Mouse (Mus musculus) R1 (cell line): ENCODE results near the gene Tbx6.

Source experiments
- DNase-seq: peaks from one replicate; pipeline ENCODE4 v3.0.0-alpha.2; 2018; ENCODE audit warnings: low read depth, low spot score

Tbx6 gene

DNA sequence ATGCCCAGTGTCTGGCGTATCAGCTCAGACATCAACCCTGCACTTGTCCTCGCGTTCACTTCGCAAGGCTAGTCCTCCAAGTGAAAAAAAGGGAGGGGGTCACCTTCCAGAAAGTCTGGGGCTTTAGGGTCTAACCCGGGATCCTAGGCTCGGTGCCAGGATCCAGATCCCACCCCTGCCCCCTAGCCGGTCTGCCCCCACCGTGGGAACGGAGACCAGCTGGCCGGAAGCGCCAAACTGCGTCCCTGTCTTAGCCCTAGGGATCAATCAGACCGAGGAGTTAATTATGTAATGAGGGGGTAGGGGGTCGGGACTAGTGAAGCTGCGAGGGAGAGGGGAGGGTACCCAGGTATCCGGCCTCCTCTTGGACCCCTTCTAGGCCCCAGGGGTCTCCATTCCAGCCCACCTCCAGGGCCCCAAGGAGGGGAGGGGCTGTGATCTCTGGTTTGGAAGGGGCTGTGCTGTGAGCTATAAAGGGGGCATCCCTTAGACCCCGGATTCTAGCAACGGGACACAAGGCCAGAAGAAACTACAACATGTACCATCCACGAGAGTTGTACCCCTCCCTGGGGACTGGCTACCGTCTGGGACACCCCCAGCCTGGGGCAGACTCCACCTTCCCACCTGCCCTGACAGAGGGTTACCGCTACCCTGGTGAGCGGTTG lies at the start of gene Tbx6:
Gene Tbx6, plus strand, starts transcription at position 513 of the 665 bp plus-strand sequence.
- no peak for DNase-seq

DNA sequence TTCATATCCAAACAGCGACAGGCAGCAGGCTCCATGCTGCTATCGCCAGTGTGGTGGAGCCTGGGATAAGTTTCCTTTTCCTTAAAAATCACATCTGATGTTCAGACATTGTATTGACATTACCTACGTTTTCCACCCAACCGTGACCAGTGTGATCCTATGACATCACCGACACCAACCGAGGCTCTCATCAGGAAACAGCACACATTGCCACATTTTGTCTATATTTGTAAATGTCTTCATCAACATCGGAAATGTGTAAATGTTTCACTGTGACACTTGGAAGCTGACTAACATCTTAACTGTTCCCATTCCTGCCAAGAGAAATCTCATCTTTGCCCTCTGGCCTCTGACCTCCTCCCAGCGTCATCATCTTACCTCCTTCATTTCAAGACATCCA lies 45.2 kb upstream of the Tbx6 start:
- DNase-seq: no peak

DNA sequence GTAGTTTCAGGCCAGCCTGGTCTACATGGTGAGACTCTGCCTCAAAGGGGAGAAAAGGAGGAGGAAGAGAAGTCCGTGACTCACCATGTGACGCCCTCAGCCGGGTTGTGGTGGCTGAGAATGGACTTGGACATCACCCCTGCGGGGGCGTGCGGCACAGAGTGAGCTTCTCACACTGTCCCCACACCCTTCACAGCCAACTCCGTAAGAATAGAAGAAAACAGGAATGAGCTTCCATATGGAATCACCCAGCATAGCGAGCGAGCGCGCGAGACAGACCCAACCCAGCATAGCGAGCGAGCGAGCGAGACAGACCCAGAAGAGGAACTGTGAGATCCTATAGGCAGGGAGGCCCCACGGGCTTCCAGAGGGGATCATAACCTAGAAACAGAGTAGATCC lies 41.7 kb upstream of the Tbx6 start:
- DNase-seq: no peak

DNA sequence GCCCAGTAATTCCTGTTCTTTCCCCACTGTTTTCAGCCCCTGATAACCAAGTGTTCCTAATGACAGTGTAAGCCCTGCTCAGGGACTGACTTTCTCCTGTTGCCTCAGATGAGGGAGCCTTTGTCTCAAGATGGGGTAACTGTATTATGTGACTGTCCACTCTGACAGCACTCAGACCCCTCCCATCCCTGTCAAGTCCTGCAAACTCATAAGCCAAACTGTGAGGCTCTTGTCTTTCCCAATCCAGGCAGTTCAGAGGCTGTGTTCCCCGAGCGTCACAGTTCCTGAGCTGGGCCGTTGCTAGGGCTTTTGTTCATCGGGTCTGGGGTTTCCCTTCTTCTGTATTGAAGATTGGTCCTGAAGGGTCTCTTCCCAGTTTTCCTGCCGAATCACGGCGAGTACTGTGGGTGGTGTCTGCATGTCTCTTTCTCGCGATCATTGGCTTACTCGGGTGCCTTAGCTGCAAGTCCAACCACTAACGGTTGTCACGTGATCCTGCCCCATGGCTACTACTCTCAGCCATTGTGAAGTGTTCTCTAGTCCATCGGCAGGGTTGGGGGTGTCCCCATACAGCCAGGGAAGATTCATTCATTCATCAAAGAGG lies 41.0 kb upstream of the Tbx6 start:
- DNase-seq: peak; percentile 63

DNA sequence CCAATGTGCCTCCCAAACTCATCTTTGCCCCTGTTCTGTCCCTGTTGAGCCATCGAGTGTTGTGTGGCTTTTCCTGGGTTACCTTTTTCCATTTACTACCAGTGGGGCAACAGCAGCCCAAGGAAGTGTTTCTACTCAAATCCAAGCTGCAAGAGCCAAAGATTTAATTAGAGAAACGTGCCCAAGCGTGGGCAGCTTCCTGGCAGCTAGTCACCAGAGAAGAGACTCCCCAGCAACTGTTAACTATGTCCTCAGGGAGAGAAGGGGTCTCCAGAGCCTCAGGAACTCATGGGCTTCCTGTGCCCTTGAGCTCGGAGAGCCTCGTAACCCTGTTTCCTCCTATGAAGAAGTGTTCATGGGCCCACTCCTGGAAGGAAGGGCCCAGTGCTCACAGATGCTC lies 40.3 kb upstream of the Tbx6 start:
- DNase-seq: no peak

DNA sequence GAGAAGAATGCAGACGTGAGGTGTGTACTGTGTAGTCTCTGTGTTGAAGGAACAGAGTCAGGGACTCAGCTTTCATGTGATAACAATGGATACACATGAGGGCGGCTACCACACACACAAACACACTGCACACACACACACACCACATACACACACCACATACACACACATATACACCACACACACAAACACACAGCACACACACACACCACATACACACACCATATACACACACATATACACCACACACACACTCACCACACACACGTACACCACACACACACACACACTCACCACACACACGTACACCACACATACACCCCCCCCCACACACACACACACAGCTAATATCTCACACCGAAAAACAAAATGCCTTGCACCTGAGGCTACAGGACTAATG lies 39.8 kb upstream of the Tbx6 start:
- DNase-seq: no peak

DNA sequence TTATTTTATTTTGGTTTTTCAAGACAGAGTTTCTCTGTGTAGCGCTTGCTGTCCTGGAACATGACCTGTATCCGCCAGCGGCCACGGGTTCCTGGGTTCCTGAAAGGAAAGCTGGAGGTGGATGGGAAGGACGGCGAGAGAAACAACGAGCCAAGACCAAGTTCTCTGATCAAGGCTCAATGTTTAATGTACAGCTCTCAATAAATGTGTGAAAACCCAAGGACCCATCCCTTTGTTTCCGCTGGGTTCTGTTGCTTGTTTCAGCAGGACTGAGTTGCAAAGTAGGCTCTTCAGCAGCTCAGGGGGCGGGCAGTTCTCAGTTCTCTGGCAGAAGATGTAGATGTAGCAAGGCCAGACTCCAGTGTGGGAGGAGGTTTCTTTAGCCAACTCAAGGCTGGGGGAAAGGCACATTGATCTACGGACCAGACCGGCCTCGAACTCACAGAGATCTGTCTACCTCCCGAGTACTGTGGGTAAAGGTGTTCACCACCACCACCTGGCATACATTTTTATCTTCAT lies 39.3 kb upstream of the Tbx6 start:
- DNase-seq: no peak

DNA sequence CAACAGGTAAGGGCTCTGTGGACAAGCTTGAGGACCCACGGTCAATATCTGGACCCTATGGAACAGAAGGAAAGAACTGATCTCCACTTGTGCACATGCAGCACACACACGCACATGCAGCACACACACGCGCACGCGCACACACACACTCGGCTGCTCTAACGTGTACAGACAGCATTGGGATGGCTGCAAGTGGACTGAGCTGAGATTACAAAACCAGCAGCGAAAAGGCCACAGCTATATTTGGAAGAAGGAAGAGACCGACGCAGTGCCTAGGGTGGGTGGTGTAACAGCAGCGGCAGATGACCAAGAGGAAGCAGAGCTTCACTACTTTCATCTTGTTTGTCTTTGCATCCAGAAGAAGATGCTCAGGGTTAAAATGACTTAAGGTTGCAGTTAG lies 35.2 kb upstream of the Tbx6 start:
- no peak for DNase-seq

DNA sequence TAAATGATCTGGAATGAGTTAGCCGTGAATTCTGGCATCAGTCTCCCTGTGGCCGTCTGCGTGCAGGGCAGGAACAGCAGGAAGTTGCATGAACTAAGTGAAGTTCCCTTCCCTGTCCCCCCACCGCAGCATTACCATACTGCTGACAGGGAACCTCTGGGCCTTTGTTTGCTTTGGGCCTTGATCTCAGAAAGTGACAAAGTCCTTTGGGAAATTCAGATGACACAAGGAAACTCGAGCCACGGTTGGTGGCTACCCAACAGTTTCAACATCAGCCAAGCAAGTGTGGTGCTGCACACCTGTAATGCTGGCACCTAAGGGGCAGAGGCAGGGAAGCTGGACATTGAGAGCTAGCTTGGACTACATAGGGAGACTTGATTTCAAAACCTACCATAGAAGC lies 34.5 kb upstream of the Tbx6 start:
- no peak for DNase-seq

DNA sequence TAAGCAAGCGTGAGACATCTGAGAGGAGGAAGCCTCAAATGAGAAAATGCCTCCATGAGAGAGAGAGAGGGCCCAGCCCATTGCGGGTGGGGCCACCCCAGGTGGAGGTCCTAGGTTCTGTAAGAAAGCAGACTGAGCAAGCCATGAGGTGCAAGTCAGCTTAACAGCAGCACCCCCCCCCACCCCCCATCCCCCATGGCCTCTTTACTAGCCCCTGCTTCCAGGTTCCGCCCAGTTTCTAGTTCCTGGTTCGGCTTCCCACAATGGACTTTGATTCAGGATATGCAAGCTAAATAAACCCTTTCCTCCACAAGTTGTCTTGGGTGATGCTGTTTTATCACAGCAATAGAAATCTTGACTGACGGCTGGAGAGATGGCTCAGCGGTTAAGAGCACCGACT lies 32.5 kb upstream of the Tbx6 start:
- DNase-seq: peak; percentile 30

DNA sequence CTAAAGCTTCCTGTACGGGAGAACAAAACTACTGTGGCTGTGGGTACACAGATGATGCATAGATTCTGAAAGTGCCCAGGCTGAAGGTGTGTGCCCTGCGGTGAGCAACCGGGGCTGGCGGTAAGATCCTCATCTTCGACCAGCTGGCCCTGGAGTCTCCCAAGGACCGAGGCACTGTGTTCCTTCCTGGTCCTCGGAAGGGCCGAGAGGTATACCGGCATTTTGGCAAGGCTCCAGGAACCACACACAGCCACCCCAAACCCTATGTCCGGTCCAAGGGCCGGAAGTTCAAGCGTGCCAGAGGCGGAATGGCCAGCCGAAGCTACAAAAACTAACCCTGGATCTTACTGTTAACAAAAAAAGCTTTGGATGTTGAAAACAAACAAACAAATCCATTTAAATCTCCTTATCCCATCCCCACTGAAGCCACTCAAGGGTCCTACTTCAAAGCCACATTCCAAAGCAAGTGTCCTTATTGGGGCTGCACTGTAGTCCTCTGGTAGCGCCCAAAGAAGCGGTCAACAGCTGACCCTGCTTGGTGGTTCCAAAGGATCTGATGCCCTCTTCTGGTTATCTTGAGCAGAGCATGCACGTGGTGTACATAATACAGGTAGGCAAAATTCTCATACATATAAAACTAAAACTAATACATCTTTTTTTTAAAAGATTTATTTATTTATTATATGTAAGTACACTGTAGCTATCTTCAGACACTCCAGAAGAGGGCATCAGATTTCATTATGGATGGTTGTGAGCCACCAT lies 31.5 kb upstream of the Tbx6 start:
- no peak for DNase-seq

DNA sequence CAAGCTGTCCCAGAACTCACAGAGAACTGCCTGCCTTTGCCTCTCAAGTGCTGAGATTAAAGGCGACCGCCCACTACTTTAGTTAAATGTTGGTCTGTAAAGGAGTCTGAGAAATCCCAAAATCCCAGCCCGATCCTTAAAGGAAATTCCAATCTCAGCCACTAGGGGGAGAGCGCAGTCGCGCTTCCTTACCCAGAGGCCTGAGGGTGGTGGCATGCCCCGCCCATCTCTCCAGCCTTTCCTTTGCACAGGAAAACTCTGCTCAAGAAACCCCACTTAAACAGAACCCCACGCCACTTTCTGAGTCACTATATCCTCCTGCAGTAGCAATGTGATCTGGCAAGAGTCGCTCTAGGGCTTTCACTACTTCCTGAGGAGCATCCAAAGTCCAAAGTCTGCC lies 26.4 kb upstream of the Tbx6 start:
- peak; percentile 88 for DNase-seq

DNA sequence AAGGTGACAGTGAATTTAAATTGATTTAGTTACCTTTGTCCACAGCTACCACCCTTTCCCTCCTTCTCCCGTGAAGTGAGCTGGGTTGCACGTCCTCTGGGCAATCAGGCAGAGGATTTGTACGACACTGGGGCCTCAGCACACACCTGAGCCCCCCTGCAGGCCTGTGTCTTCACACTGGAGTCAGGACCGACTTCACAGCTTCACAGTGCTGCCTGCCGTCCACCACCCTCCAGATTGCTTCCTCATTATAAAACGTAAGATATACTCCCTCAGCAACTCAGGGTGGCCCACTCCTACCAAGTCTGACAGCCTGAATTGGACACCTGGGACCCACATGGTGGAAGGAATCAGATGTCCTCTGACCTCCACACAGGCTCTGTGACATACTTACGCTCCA lies 22.7 kb upstream of the Tbx6 start:
- DNase-seq: no peak

DNA sequence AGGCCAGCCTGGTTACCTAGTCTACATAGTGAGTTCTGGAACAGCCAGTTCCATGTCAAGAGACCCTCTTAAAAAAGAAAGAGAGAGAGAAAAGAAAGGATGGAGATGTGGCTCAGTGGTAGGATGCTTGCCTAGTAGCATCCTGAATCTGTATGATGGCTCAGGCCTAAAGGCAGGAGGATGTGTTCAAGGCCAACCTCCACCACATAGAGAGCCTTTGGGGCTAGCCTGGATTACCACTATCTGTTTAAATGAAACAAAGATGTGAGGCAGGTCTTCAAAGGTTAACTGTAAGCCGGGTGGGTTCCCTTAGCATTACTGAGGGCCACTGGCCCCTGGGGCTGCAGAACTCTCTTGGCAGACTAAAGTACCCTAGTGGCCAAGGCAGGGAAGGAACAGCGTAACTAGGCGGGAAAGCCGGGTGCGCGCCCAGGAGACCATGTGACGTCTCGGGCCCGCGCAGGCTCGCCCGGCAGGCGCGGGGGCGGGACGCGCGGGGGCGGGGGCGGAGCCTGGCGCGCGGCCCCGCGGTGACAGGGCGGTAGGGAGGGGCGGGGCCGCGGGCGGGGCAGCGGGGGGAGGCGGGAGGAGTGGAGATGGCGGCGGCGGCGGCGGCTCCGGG lies 22.1 kb upstream of the Tbx6 start, which contains the start of gene Mapk3:
Gene Mapk3, plus strand, starts transcription at position 552 of the 622 bp plus-strand sequence.
- DNase-seq: peak; percentile 94

DNA sequence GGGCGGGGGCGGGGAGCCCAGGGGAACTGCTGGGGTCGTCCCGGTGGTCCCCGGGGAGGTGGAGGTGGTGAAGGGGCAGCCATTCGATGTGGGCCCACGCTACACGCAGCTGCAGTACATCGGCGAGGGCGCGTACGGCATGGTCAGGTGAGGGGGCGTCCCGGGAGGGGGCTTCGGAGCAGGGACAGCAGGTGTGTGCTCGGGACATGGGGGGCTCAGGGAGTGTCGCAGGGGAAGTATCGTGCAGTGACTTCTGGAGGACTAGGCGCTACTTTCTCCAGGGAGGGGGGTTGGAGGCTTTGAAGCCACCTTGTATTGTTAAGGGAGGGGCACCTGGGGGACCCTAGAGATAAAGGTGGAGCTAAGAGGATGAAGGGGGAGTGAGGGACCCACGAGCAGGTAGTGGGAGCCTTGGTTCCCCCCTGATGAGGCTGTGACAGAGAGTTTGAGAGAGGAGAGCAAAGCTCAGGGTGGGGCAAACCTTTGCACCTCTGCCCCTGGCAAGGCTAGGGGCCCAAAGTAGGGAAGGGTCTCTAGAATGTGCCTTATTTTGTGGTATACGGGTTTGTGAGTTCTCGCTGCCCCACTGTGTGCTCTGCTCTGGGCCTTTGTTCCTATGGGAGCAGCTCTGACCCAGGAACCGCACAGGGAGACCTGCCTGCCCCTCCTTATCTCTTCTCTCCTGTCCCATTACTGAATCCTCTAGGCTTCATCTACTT lies 21.5 kb upstream of the Tbx6 start:
- DNase-seq: no peak

DNA sequence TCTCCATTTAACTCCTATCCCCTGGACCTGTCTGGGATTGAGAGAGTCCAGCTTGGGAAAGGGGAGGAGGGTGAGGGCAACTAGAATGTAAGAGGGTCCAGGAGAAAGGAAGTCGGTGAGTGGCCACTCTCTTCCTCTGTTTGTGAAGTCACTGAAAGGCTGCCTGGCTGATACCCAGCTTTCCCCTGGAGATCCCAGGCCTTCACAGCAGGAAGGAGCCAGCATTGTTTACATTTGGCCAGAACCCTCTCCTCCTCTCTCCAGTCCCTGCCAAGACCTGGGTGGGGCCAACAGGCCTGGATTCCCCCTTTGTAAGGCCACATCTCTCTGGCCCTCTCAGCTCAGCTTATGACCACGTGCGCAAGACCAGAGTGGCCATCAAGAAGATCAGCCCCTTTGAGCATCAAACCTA lies 20.9 kb upstream of the Tbx6 start:
- DNase-seq: peak; percentile 62

DNA sequence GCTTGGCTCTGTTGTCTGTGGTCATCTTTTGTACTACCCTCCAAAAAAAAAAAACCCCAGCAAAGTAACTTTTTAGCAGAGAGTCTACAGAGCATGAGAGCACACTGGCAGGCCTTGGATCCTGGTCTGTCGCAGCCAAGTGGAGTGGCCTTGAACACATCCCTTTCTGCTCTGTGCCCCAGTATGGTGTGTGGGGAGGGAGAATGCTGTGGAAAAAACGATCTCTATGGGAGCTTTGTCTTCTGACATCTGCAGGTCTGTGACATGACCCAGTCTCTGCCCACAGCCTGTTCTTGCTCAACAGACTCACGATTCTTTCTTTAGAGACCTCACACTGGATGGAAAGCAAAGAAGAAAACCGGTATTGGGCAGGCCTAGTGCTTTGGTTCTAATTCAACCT lies 20.3 kb upstream of the Tbx6 start:
- no peak for DNase-seq

DNA sequence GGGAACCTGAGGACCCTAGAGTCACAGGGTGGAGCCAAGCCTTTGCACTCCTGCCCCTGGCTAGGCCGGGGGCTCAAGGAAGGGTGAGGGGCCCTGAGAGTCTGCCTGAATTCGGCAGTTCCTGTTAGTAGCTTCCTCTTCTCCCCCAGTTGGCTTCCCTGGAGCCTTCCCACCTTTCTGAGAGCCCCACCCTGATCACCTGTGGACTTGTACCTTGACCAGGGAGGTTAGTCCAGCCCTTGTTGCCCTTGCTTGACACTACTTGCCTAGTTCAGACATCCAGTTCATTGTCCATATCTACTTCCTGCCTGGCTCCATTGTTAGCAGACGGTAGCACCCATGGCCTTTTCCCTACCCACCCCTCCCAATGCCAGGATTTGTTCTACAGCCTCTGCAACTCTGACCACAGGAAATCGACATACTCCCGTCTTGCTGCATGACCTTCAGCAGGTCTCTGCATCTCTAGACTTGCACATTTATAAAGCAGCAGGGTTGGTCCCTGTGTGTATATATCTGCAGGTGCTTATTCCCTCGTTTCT lies 19.7 kb upstream of the Tbx6 start:
- DNase-seq: no peak

DNA sequence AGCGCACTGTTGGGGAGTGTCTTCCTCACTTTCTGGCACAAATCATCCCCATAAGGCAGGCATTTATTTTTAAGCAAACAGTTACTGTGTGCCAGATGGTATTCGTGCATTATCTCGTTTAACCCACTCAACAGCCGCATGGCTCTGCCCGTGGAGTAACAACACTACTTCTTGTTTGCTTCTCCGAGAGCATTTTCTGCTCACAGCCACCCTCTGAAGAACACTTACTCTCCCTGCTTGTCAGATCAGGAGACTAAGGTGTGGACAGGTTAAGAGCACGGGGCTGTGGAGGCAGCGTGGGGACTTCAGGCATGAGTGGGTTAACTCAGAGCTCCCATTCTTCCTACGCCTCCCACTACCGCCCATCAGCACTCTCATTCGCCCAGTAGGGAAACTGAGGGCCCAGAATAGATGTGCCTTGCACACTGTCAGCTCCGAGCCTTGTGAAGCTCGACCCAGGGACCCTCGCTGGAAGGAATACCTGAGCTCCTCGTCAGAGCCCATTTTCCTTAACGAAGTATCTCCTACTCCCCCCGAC lies 18.7 kb upstream of the Tbx6 start:
- DNase-seq: no peak

DNA sequence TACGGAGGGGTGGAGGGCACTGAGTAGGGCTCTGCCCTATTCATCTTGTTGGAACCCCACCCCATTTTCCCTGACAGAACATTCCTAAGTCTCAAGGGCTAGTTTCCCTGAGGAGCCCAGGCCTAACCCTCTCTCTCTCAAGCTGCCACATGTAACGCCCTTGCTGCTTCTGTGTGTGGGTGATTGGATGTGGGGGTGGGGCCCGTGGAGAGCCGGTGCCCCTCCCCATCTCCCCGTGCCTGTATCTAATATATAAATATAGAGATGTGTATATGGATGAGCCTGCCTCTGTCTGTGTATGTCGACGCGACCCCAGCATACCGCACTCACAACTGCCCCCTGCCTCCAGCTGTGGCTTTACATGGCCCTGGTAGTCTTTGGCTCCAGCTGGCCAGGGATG lies 15.7 kb upstream of the Tbx6 start:
- no peak for DNase-seq

DNA sequence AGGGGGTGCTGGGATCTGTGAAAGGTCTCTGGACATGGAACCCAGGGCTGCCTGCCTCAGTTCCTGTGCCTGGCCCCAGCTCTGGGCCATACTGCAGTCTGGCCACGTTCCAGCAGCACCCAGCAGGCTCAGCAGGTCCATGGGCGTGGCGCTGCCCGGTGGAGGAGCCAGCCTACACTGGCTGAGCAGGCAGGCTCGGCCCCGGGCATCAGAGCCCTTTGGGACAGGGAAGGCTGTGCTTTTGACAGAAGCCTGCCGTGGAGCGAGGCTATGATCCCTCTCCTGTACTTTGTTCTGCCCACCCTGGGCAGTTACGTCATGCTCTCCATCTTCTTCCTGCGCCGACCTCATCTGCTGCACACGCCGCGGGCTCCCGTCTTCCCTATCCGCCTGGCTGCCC lies 15.1 kb upstream of the Tbx6 start, which contains the start of gene Gdpd3:
Gene Gdpd3, plus strand, starts transcription at position 134 of the 400 bp plus-strand sequence.
- DNase-seq: no peak
